Mouse (Mus musculus) hindbrain, embryonic 16.5 days (tissue): ENCODE results near the gene Rgl1. TPM values are rescaled to one million over a fixed set of nuclear protein-coding genes. Genes with fewer than 3 reads are reported as not detected.

Experiments
- ATAC-seq: fragments of 200-750 bp; cut with Nextera tagmentation; 2 replicates; pipeline ENCODE4 v1.8.0; 2017; ENCODE audit warnings: moderate TSS enrichment, moderate library complexity
- H3K27ac ChIP-seq: fragments of 300-500 bp; sonication (generic); 2 replicates; pipeline ENCODE4 v1.5.1; 2014; ENCODE audit warnings: low read depth, mild to moderate bottlenecking, control low read depth, low read length, moderate library complexity
- H3K27me3 ChIP-seq: fragments of 300-500 bp; sonication (generic); replicated peaks from 2 replicates; pipeline ENCODE4 v1.6.1; 2014; ENCODE audit warnings: low read length; ENCODE audit not compliant: control insufficient read depth, insufficient read depth
- H3K36me3 ChIP-seq: fragments of 300-500 bp; sonication (generic); 2 replicates; pipeline ENCODE4 v1.6.1; 2014; ENCODE audit warnings: mild to moderate bottlenecking, low read length, moderate library complexity, mixed read lengths; ENCODE audit not compliant: control insufficient read depth, insufficient read depth
- H3K4me1 ChIP-seq: fragments of 300-500 bp; sonication (generic); 2 replicates; pipeline ENCODE4 v1.6.1; 2014; ENCODE audit warnings: low read depth, low read length; ENCODE audit not compliant: control insufficient read depth, insufficient read depth
- H3K4me2 ChIP-seq: fragments of 300-500 bp; sonication (generic); 2 replicates; pipeline ENCODE4 v1.6.1; 2014; ENCODE audit warnings: mild to moderate bottlenecking, low read length, control low read depth, moderate library complexity
- H3K4me3 ChIP-seq: fragments of 300-500 bp; sonication (generic); 2 replicates; pipeline ENCODE4 v1.5.1; 2014; ENCODE audit warnings: mild to moderate bottlenecking, low read length, control low read depth, moderate library complexity
- H3K9ac ChIP-seq: fragments of 300-500 bp; sonication (generic); 2 replicates; pipeline ENCODE4 v1.6.1; 2014; ENCODE audit warnings: low read depth, mild to moderate bottlenecking, control low read depth, low read length, moderate library complexity
- H3K9me3 ChIP-seq: fragments of 300-500 bp; sonication (generic); 2 replicates; pipeline ENCODE4 v1.6.1; 2014; ENCODE audit warnings: mild to moderate bottlenecking, low read length, moderate library complexity; ENCODE audit not compliant: control insufficient read depth
- WGBS: fragments of 180-500 bp; shearing (Covaris S2); extraction: QIAGEN DNeasy Blood & Tissue Kit; methylation state at CpG from one replicate; pipeline ENCODE4 v1.1.7; 2014; 5-methylcytosine and 5-hydroxymethylcytosine counted together
- polyA plus RNA-seq: library from polyadenylated mRNA; unstranded; fragments of >200 nt; fragmentation: Nextera tagmentation; extraction: Ambion mirVana; gene quantifications from 2 replicates; pipeline ENCODE4 v1.2.1, GENCODE M21; 2015

Rgl1 gene
- polyA plus RNA-seq, 1 experiment from 2014 or later = 18.4 TPM

- H3K4me2 ChIP-seq = no peak overlapping the region; the same call in 1 of the 2 replicates
- H3K4me3 ChIP-seq = no peak overlapping the region
- no peaks in the 10 kb centered on the region for H3K27me3 ChIP-seq
- H3K9ac ChIP-seq = no peak overlapping the region
- no peak overlapping the region for H3K27ac ChIP-seq
- 60% methylated on average over 4 of the region's 4 CpGs for WGBS
- no peaks in the 10 kb centered on the region for H3K9me3 ChIP-seq
- H3K4me1 ChIP-seq = no peaks in the 10 kb centered on the region
- ATAC-seq = peak; percentile 48
- no peaks in the 10 kb centered on the region for H3K36me3 ChIP-seq
Measured at GRCm38 (mm10) chr1:152514256-152514655, 251.9 kb downstream of the Rgl1 start.

DNA sequence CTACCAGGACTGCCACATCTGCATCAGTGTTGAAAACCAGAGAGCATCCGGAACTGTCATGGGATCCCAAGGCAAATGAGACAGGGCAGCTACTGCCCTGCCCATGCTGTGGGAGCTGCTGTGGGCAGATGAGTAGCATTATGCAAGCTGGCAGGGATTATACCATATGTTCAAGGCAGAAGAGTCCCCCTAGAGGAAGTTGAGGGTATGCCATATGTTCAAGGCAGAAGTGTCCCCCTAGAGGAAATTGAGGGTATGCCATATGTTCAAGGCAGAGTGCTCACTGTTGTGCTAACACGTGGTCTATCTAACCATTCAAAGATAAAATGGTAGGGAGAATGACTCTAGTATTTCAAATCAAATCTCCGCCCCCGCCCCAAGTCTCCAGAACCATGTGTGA lies 254.9 kb downstream of the Rgl1 start:
- no peak overlapping the region for H3K4me2 ChIP-seq
- ATAC-seq = no peak
- H3K9ac ChIP-seq = no peak overlapping the region
- WGBS = 81% methylated on average over 4 of the region's 4 CpGs
- H3K9me3 ChIP-seq = no peaks in the 10 kb centered on the region
- no peaks in the 10 kb centered on the region for H3K27me3 ChIP-seq
- no peaks in the 10 kb centered on the region for H3K36me3 ChIP-seq
- no peak overlapping the region for H3K4me3 ChIP-seq
- H3K4me1 ChIP-seq = no peaks in the 10 kb centered on the region
- H3K27ac ChIP-seq = no peak overlapping the region

- no peak for ATAC-seq
- no peak overlapping the region for H3K9ac ChIP-seq
- H3K4me2 ChIP-seq = no peak overlapping the region
- H3K9me3 ChIP-seq = no peaks in the 10 kb centered on the region
- no peak overlapping the region for H3K4me3 ChIP-seq
- no peak overlapping the region for H3K27ac ChIP-seq
- 95% methylated on average over 11 of the region's 11 CpGs for WGBS
- H3K4me1 ChIP-seq = no peaks in the 10 kb centered on the region
- no peaks in the 10 kb centered on the region for H3K36me3 ChIP-seq
- no peaks in the 10 kb centered on the region for H3K27me3 ChIP-seq
Measured at GRCm38 (mm10) chr1:152508481-152509220, 257.5 kb downstream of the Rgl1 start.

DNA sequence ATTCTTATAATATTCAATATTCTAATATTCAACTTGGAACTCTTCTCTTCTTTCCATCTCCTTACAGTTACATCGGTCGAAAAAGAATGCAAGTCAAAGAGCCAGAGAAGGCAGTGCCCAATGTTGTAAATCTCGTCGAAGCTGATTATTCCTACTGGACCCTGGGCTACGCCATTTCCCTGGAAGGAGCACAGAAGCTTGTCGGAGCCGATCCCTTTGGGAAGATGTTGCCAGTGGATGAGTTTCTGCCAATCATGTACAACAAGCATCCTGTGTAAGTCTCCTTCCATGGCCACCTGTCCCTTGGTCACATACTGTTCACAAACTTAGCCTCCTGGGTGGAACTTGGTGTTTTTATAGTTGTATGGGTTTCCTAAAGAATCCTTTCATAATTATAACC lies 259.4 kb downstream of the Rgl1 start:
- no peaks in the 10 kb centered on the region for H3K4me1 ChIP-seq
- H3K9me3 ChIP-seq = no peaks in the 10 kb centered on the region
- no peak for ATAC-seq
- no peak overlapping the region for H3K4me2 ChIP-seq
- H3K36me3 ChIP-seq = no peaks in the 10 kb centered on the region
- H3K4me3 ChIP-seq = no peak overlapping the region
- H3K27me3 ChIP-seq = no peaks in the 10 kb centered on the region
- no peak overlapping the region for H3K9ac ChIP-seq
- 96% methylated on average over 7 of the region's 7 CpGs for WGBS
- no peak overlapping the region for H3K27ac ChIP-seq

DNA sequence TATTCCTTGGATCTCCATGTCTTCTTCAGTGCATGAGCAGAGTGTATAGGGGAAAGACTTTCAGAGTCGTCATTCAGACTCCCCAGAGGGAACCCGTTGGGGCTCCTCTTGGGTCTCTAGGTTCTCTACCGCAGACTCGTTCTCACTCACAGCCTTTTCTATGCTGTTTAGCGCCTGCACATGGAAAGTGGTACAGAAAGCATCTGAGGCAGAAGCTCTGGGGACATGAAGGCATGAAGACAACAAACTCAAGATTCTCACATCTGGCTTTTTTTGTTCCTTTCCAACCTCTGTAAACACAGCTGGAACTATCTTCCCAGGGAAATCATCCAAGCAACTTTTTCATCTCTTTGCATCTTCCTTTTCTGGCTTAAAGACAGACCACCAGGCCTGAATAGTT lies 260.0 kb downstream of the Rgl1 start:
- Histone ChIP-seq H3K4me3 (no peak overlapping the region), H3K4me1 (no peaks in the 10 kb centered on the region), H3K36me3 (no peaks in the 10 kb centered on the region), H3K9ac (no peak overlapping the region), H3K27me3 (no peaks in the 10 kb centered on the region), H3K9me3 (no peaks in the 10 kb centered on the region), H3K4me2 (no peak overlapping the region), H3K27ac (no peak overlapping the region)
- 88% methylated on average over 5 of the region's 5 CpGs for WGBS
- ATAC-seq = no peak

DNA sequence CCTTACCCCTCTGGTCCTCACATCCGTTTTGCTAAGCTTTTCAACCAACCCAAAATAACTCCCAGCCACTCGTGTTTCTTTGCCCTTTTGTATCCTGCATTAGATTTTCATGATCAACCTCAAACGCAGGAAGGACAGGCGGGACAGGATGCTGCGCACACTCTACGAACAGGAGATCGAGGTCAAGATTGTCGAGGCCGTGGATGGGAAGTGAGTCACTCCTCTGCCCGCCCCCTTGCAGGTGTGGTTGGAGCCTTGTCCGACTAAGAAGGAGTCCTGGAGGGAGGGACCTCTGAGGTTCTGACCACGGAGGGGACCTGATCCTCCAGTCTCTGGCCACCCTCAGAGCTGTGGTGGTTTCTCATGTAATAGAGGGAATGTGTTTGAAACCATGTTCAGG lies 266.3 kb downstream of the Rgl1 start:
- H3K4me2 ChIP-seq = no peak overlapping the region
- H3K9me3 ChIP-seq = no peaks in the 10 kb centered on the region
- H3K27ac ChIP-seq = no peak overlapping the region
- no peak for ATAC-seq
- WGBS = 86% methylated on average over 12 of the region's 12 CpGs
- no peak overlapping the region for H3K9ac ChIP-seq
- H3K27me3 ChIP-seq = no peaks in the 10 kb centered on the region
- H3K4me1 ChIP-seq = peaks cover 2% of the 10 kb centered on the region; the same call in 1 of the 2 replicates
- no peaks in the 10 kb centered on the region for H3K36me3 ChIP-seq
- H3K4me3 ChIP-seq = no peak overlapping the region

GRCm38 (mm10) chr1:152497581-152497980 lies 268.6 kb downstream of the Rgl1 start:
- WGBS = 56% methylated on average over 11 of the region's 11 CpGs
- no peak overlapping the region for H3K9ac ChIP-seq
- ATAC-seq = no peak
- no peaks in the 10 kb centered on the region for H3K27me3 ChIP-seq
- no peaks in the 10 kb centered on the region for H3K9me3 ChIP-seq
- H3K4me2 ChIP-seq = no peak overlapping the region
- H3K4me1 ChIP-seq = peaks cover 2% of the 10 kb centered on the region; the same call in 1 of the 2 replicates
- H3K36me3 ChIP-seq = no peaks in the 10 kb centered on the region
- H3K4me3 ChIP-seq = no peak overlapping the region
- no peak overlapping the region for H3K27ac ChIP-seq

- Histone ChIP-seq H3K4me2 (no peak overlapping the region), H3K9ac (no peak overlapping the region), H3K27me3 (no peaks in the 10 kb centered on the region), H3K27ac (no peak overlapping the region), H3K9me3 (no peaks in the 10 kb centered on the region), H3K4me3 (no peak overlapping the region), H3K36me3 (no peaks in the 10 kb centered on the region), H3K4me1 (peaks cover 2% of the 10 kb centered on the region; the same call in 1 of the 2 replicates)
- ATAC-seq = no peak
- WGBS = 59% methylated on average over 2 of the region's 2 CpGs
Measured at GRCm38 (mm10) chr1:152496831-152497230, 269.3 kb downstream of the Rgl1 start.

DNA sequence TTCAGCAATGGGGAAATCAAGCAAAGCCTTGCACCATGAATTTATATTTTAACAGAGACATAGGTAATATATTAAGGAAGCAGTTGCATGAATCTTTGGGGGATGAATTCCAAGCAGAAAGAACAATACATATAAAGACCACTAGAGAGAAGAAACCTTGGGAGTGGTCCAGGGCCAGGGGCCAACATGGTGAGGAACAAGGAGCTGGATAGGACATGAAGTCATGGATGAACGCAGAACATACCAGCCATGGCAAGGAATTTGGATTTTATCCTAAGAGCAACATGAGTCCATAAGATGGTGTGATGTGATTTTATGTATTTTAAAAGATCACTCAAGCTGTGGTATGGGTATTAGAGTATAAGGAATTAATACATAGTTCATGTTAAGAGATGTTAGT lies 273.9 kb downstream of the Rgl1 start:
- H3K9me3 ChIP-seq = no peaks in the 10 kb centered on the region
- H3K4me1 ChIP-seq = no peaks in the 10 kb centered on the region
- no peaks in the 10 kb centered on the region for H3K36me3 ChIP-seq
- 85% methylated on average over 1 of the region's 1 CpGs for WGBS
- H3K27ac ChIP-seq = no peak overlapping the region
- H3K27me3 ChIP-seq = no peaks in the 10 kb centered on the region
- no peak overlapping the region for H3K4me3 ChIP-seq
- no peak for ATAC-seq
- no peak overlapping the region for H3K9ac ChIP-seq
- no peak overlapping the region for H3K4me2 ChIP-seq
